Mouse (Mus musculus): ENCODE measurements around the gene Elf5. TPM values are rescaled to one million over a fixed set of nuclear protein-coding genes. Genes with fewer than 3 reads are reported as not detected.
A peak's percentile ranks its signal among the peaks of the same experiment; 100 is the strongest.

The Elf5 gene
- polyA plus RNA-seq (2015; fragmentation: Nextera tagmentation; extraction: Ambion mirVana): 0.05 TPM in 1 of 2 replicates, not detected in the other

DNA sequence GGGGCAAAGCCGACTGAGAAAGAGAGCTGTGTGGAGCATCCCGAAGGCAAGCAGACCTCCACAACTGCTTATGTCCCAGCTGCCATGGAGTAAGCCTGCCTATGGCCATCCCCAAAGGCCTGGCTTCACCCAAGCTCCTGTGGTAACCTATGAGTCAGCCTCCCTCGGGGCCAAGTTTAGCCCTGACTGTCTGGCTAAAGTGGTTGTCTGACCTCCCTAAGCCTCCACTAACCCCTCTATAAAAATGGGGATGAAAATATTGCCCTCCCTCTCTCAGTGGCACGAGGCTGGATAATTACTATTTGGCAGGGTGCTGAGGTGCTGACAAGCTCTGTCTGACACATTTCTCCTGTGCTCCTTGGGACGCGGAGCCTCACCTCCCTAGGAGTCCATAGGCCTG, at the start of gene Elf5:
Gene Elf5, plus strand, starts transcription at position 341 of the 400 bp plus-strand sequence.
- no peaks in the 10 kb centered on the region for H3K4me1 ChIP-seq (replicated peaks)
- no peak for ATAC-seq (ENCODE audit: low FRiP score, low read depth)
- no peaks in the 10 kb centered on the region for H3K36me3 ChIP-seq
- no peaks in the 10 kb centered on the region for H3K9me3 ChIP-seq
- no peak within 1 kb of the TSS for H3K4me2 ChIP-seq
- H3K9ac ChIP-seq: no peak within 1 kb of the TSS
- no peak within 1 kb of the TSS for H3K27ac ChIP-seq (replicated peaks)
- 88% methylated on average over 6 of the region's 6 CpGs for WGBS
- H3K4me3 ChIP-seq: no peak within 1 kb of the TSS
- H3K27me3 ChIP-seq: no peaks in the 10 kb centered on the region

DNA sequence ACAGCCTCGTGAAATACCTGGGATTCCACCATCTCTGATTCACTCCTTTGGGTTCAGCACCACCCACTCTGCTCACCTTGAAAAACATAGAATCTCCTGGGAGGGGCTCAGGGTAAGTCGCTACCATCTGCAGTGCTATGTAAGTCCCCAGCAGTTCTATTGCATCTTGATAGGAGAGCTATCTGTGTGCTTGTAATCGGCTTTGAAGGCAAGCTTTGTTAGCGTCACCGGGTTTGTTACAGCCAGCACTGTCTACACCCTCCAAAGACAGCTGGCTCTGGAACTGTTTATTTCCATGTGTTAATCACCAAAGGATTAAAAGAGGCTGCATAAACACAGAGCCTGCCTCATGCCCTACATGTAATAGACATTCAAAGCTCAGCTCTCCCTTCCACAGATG, 38.9 kb upstream of the Elf5 start:
- H3K9ac ChIP-seq: no peak overlapping the region
- H3K36me3 ChIP-seq: no peaks in the 10 kb centered on the region
- no peak overlapping the region for H3K27ac ChIP-seq (replicated peaks)
- H3K4me3 ChIP-seq: no peak overlapping the region
- no peaks in the 10 kb centered on the region for H3K4me1 ChIP-seq (replicated peaks)
- no peak overlapping the region for H3K4me2 ChIP-seq
- no peaks in the 10 kb centered on the region for H3K27me3 ChIP-seq
- ATAC-seq (ENCODE audit: low FRiP score, low read depth): no peak
- 85% methylated on average over 5 of the region's 5 CpGs for WGBS
- H3K9me3 ChIP-seq: no peaks in the 10 kb centered on the region

DNA sequence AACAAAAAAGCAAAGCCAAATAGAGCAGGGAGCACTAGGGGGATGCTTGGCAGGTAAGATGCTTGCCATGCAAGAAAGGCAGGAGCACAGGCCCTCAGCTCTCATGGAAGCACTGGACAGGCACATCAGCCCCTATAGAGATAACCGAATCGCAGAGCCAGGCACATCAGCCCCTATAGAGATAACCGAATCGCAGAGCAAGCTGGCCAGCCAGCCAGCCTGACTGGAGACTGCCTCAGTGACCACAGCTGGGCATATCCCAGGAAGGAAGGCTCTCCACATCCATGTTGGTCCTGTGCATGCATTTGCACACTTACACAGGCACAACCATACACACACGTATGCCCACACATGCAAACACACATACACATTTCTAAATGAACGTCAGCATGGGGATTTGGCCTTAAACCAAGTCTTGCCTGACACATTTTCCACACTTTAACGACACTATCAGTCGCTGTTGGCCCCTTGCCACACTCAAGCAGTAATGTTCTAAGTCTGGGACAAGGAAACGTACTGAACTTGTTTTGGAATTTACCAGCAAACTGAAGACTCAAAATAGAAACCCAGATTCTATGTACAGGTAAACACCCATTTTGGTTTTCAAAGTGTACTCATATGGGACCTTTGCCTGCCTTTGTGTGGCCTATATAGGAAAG, 31.9 kb upstream of the Elf5 start:
- H3K9ac ChIP-seq: no peak overlapping the region
- ATAC-seq (ENCODE audit: low FRiP score, low read depth): no peak
- 69% methylated on average over 9 of the region's 9 CpGs for WGBS
- H3K36me3 ChIP-seq: no peaks in the 10 kb centered on the region
- H3K27ac ChIP-seq (replicated peaks): no peak overlapping the region
- no peaks in the 10 kb centered on the region for H3K4me1 ChIP-seq (replicated peaks)
- no peak overlapping the region for H3K4me3 ChIP-seq
- H3K27me3 ChIP-seq: no peaks in the 10 kb centered on the region
- no peaks in the 10 kb centered on the region for H3K9me3 ChIP-seq
- H3K4me2 ChIP-seq: no peak overlapping the region

DNA sequence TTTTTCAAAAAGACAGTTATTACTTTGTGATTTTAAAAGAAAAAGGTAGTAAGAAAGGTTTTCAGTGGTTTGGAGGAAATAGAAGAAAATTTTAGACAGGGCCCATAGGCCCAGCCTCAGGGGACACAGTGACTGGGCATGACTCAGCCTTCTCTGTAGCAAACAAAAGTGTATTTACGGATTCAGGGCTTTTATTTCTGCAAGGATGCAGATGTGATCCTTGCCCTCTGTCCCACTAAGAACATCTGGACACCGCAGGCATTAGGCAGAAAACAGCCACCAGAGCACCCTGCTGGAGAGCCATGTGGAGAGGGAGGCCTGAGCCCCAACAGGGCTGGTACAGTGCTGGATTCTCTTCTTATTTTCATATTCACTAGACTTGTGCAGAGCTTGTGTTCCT, 29.3 kb upstream of the Elf5 start:
- Histone ChIP-seq H3K4me3 (no peak overlapping the region), H3K4me1 (replicated peaks) (no peaks in the 10 kb centered on the region), H3K9ac (no peak overlapping the region), H3K36me3 (no peaks in the 10 kb centered on the region), H3K9me3 (no peaks in the 10 kb centered on the region), H3K4me2 (no peak overlapping the region), H3K27ac (replicated peaks) (no peak overlapping the region), H3K27me3 (no peaks in the 10 kb centered on the region)
- WGBS: 71% methylated on average over 2 of the region's 2 CpGs
- no peak for ATAC-seq (ENCODE audit: low FRiP score, low read depth)

DNA sequence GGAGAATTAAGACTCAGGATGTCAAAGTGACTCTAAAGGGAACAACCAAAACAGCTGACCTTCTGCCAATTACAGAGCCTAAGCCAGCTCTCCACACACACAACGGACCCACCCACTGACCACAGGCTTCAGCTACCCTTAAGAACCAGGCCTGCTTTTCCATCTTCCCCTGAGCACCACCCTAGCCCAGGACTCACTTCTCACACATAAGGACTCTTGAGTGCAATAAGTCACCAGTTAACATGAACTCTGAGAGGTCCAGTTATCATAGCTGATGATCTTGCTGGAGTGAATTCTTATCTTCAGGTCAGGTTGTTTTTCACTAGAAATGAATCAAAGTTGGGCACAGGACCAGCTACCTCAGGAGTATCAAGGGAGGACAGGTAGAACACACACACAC, 23.6 kb upstream of the Elf5 start:
- Histone ChIP-seq H3K4me2 (no peak overlapping the region), H3K27me3 (no peaks in the 10 kb centered on the region), H3K4me1 (replicated peaks) (no peaks in the 10 kb centered on the region; the same call in 1 of the 2 replicates), H3K4me3 (no peak overlapping the region), H3K36me3 (no peaks in the 10 kb centered on the region), H3K9ac (no peak overlapping the region), H3K9me3 (no peaks in the 10 kb centered on the region), H3K27ac (replicated peaks) (no peak overlapping the region)
- no peak for ATAC-seq (ENCODE audit: low FRiP score, low read depth)
- 86% methylated on average over 1 of the region's 1 CpGs for WGBS

DNA sequence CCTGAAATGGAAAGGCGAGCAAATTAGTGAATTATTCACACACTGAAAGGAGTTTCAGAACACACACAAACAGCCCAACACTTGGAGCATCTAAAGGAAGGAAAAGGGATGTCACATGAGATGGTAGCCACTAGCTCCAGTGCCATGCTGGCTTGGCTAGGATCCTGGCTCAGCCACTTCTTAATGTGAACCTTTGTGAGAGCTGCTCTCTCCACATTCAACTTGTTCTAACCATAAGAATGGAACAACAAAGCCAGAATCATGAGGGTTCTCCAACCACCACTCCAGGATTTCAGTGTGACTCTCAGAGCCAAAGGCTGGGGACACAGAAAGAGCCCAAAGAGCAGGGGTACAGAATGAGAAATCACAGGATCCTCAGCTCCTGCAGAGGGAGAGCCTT, 23.2 kb upstream of the Elf5 start:
- Histone ChIP-seq H3K9me3 (no peaks in the 10 kb centered on the region), H3K4me1 (replicated peaks) (no peaks in the 10 kb centered on the region; the same call in 1 of the 2 replicates), H3K9ac (no peak overlapping the region), H3K4me3 (no peak overlapping the region), H3K27ac (replicated peaks) (no peak overlapping the region), H3K27me3 (no peaks in the 10 kb centered on the region), H3K4me2 (no peak overlapping the region), H3K36me3 (no peaks in the 10 kb centered on the region)
- no peak for ATAC-seq (ENCODE audit: low FRiP score, low read depth)
- 87% methylated on average over 1 of the region's 1 CpGs for WGBS

DNA sequence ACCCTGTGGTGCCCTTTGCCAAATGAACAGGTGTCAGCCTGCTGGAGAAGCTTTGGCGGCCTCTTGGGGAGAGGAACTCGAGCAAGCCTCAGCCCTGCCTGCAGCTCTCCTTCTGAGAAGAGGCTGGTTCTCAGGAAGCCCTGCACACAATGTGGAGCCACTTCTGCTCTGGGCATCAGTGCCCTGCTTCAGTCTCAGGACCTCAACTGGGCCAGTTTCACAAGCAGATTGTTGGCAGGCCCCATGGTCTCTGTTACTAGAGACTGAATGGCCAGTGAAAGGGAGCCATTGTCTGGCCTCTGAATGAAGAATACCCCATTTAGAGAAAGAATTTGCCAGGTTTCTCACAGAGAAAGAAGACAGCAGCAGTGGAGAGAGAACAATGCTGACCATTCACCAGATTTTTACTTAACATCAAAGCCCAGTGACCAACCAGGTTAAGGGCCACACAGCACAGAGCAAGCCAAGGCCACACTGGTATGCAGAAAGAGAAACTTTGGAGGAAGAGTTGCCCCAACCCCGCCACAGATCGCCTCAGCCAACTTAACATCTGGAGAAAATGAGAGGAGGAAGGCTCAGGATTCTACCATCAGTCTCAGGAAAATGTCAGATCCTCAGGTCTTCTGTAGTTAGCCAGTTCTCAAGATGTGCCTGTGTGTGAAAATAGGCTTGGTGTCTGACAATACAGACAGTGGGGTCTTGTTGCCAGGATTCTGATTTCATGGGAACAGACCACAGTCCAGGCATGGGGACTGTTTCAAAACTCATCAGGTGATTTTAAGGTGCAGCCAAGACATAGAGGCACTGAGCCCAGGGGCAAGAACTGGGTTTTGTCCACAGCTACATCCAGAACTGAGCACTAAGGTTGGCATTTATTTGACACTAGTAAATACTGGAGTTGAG, 21.2 kb upstream of the Elf5 start:
- Histone ChIP-seq H3K4me2 (no peak overlapping the region), H3K27ac (replicated peaks) (peak overlapping the region; percentile 52), H3K36me3 (no peaks in the 10 kb centered on the region), H3K27me3 (no peaks in the 10 kb centered on the region), H3K4me1 (replicated peaks) (no peaks in the 10 kb centered on the region; the same call in 1 of the 2 replicates), H3K9ac (no peak overlapping the region), H3K9me3 (no peaks in the 10 kb centered on the region), H3K4me3 (no peak overlapping the region)
- ATAC-seq (ENCODE audit: low FRiP score, low read depth): peak; percentile 87
- WGBS: 22% methylated on average over 4 of the region's 4 CpGs

DNA sequence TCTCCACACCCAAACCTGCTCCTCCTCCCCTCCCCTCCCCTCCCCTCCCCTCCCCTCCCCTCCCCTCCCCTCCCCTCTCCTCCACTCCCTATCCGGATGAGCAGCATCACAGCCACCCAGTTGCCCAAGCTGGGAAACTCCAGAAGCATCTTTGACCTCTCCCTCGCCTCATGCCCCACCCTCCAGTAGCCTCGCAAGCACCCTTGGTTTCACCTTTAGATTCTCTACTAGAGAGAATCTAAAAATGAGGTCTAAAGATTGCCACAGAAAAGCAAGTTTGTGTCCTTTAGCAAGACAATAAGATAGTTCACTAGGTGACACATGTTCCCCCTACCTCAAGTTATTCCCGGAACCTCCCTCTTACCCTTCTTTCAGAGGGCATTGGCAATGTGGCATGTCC, 19.9 kb upstream of the Elf5 start:
- no peaks in the 10 kb centered on the region for H3K9me3 ChIP-seq
- no peak overlapping the region for H3K9ac ChIP-seq
- 82% methylated on average over 4 of the region's 4 CpGs for WGBS

DNA sequence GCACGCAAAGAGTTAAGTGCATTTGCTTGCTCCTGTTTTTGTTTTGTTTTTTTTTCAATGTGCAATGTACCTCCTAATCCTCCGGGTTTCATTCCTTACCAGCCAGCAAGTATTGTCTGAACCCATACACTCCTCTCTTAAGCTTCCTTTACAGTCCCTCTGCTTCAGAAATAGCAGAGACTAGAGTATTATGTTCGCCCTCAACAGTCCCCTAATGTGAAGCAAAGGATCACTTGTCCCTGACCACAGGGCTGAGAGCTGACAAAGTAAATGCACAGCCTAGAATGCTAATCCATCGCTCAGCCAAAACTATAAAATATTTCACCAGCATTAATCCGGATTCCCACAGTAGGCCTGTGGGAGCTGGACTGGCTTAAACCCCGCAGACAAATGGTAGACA, 13.4 kb upstream of the Elf5 start:
- no peak for ATAC-seq (ENCODE audit: low FRiP score, low read depth)
- 79% methylated on average over 6 of the region's 6 CpGs for WGBS
- Histone ChIP-seq H3K9ac (no peak overlapping the region), H3K27me3 (no peaks in the 10 kb centered on the region), H3K4me2 (no peak overlapping the region), H3K9me3 (no peaks in the 10 kb centered on the region), H3K36me3 (no peaks in the 10 kb centered on the region), H3K4me1 (replicated peaks) (no peaks in the 10 kb centered on the region), H3K27ac (replicated peaks) (no peak overlapping the region), H3K4me3 (no peak overlapping the region)

More for the DNA sequence above, 19.9 kb upstream of the Elf5 start:
- ATAC-seq (ENCODE audit: low FRiP score, low read depth): no peak
- no peak overlapping the region for H3K27ac ChIP-seq (replicated peaks)
- no peak overlapping the region for H3K4me2 ChIP-seq
- no peaks in the 10 kb centered on the region; the same call in 1 of the 2 replicates for H3K4me1 ChIP-seq (replicated peaks)
- H3K27me3 ChIP-seq: no peaks in the 10 kb centered on the region
- no peaks in the 10 kb centered on the region for H3K36me3 ChIP-seq
- H3K4me3 ChIP-seq: no peak overlapping the region

DNA sequence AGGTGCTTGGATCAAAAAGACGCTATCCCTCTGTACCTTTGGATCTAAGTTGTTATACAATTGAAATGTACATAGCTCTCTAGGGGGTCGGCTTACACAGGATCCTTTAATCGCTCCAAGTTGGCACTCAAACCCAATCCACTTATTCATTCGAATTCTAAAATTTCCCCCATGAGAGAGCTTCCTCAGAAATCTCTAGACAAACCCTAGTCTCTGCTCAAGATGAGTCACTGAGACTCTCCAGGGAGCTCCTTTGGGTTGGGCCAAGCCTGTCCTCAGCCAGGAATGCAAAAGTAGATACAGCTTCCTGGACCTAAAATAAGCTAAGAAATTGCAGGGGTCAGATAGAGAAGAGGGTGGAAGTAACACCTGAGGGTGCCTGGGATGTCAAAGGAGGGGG, 10.8 kb upstream of the Elf5 start:
- Histone ChIP-seq H3K4me2 (no peak overlapping the region), H3K9ac (no peak overlapping the region), H3K4me1 (replicated peaks) (no peaks in the 10 kb centered on the region), H3K27me3 (no peaks in the 10 kb centered on the region), H3K9me3 (no peaks in the 10 kb centered on the region), H3K4me3 (no peak overlapping the region), H3K36me3 (no peaks in the 10 kb centered on the region), H3K27ac (replicated peaks) (no peak overlapping the region)
- ATAC-seq (ENCODE audit: low FRiP score, low read depth): no peak
- WGBS: 75% methylated on average over 4 of the region's 4 CpGs

DNA sequence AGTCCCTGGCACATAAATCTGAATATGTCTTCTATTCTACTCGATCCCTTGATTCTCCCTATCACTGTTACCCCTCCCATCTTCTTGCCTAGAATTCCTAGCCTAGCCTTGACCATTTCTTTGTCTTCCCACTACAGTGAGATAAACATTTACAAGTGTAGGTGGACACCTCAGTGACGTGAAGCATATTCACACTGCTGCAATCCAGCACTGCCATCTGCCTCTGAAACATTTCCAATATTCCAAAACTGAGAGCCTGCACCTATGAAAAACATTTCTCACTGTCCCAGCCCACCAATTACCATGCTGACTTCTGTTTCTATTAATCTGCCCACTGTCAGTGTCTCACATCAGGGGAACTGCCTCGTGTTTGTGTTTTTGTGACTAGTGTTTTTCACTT, 5.2 kb upstream of the Elf5 start:
- Histone ChIP-seq H3K36me3 (no peaks in the 10 kb centered on the region), H3K4me2 (no peak overlapping the region), H3K27me3 (no peaks in the 10 kb centered on the region), H3K9ac (no peak overlapping the region), H3K27ac (replicated peaks) (no peak overlapping the region), H3K4me3 (no peak overlapping the region), H3K4me1 (replicated peaks) (no peaks in the 10 kb centered on the region), H3K9me3 (no peaks in the 10 kb centered on the region)
- WGBS: 76% methylated on average over 3 of the region's 3 CpGs
- ATAC-seq (ENCODE audit: low FRiP score, low read depth): no peak

DNA sequence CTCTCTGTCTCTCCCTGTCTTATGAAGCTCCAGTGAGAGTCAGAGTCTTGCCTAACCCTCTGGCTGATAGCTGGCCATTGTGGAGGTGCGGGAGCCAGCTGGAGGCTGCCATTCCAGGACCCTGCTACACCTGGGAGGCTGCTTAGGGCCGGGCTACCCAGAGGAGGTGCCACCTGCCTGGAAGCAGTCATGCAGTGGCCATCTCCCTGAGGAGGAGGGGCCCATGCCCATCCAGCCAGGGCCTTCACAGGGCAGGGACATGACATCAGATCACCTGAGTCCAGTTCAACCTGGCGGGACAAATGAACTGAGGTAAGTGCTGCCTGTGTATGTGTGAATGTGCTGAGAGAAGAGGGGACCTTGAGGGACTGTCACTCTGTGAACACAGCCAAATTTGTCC, 328 bp downstream of the Elf5 start:
- H3K27ac ChIP-seq (replicated peaks): no peak overlapping the region
- no peaks in the 10 kb centered on the region for H3K4me1 ChIP-seq (replicated peaks)
- no peaks in the 10 kb centered on the region for H3K36me3 ChIP-seq
- WGBS: 94% methylated on average over 3 of the region's 3 CpGs
- no peaks in the 10 kb centered on the region for H3K27me3 ChIP-seq
- no peak overlapping the region for H3K9ac ChIP-seq
- no peaks in the 10 kb centered on the region for H3K9me3 ChIP-seq
- no peak for ATAC-seq (ENCODE audit: low FRiP score, low read depth)
- H3K4me2 ChIP-seq: no peak overlapping the region
- no peak overlapping the region for H3K4me3 ChIP-seq
